Mouse (Mus musculus) bone marrow macrophage, adult 2 months (primary cell): ENCODE data around the gene Gpr183.

Experiments
- CTCF ChIP-seq: IDR thresholded peaks from 2 replicates; pipeline ENCODE4 v1.5.1; 2012; ENCODE audit warnings: low read depth, mild to moderate bottlenecking, low read length, moderate library complexity
- POLR2A ChIP-seq: IDR thresholded peaks from 2 replicates; pipeline ENCODE4 v1.6.1; 2012; ENCODE audit warnings: mild to moderate bottlenecking, low read depth, low read length, borderline replicate concordance

DNA sequence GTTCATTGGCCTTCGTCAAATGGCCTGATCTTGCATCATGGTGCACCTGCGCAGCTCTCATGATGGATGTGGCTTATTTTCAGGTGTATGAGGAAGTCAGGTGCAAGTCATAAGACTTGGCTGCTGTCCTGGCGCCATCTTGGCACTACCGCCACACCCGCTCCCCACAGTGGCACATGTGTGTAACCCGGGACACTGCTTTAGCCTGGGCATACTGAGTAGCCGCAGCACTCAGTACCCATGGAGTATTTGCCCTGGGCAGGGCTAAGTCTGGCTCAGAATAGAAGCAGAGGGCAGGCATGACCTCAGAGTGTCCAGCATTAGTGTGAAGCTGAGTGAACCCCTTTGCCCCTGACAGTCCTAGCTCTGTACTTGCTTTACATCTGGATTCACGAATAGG, 37.5 kb downstream of the Gpr183 start:
- no peak for TF ChIP-seq CTCF
- no peak for TF ChIP-seq POLR2A
